Mouse (Mus musculus): Measurements from ENCODE around the gene Fbxo17. TPM values are rescaled to one million over a fixed set of nuclear protein-coding genes. Genes with fewer than 3 reads are reported as not detected.
A peak's percentile ranks its signal among the peaks of the same experiment; 100 is the strongest.

Gene Fbxo17
- polyA plus RNA-seq, 1 experiment = 3.3 TPM

DNA sequence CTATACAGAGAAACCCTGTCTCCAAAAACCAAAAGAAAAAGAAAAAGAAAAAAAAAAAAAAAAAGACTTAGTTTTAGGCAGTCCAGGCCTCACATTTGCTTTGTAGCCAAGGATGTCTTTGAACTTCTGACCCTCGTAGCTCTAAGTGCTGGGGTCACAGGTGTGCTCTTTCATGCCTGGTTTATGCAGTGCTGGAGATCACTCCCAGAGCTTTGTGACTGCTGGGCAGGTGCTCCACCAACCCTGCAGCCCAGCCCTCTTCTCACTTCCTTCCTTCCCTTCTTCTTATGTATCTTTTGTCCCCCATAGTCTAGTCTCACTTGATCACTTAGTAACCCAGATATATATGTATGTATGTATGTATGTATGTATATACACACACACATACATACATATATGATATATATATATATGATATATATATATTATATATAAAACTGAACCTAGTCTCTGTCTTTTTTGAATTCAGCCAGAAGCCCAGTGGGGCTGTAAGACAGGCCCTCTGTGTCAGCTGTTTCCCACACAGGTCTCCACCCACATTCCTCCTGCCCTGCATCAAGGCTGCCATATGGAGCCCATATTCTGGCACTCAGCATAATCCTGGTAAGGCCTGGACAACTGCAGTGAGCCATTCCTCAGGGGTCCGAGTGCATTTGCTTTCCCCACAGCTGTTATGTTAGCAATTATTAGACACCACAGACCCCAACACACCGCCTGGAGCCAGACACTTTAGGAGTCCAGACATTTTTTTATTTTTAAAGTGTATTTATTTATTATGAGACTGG is 4.3 kb downstream of the Fbxo17 start:
- no peak overlapping the region for H3K27ac ChIP-seq (ENCODE audit: control insufficient read depth, insufficient read depth, low read depth, low read length, poor library complexity)
- no peak for TF ChIP-seq CTCF (IDR thresholded peaks at IDR 0.05; ENCODE audit: control insufficient read depth, insufficient read depth, low read length)
- TF ChIP-seq POLR2A (IDR thresholded peaks at IDR 0.05; ENCODE audit: borderline replicate concordance, control insufficient read depth, low read depth, low read length) = no peak
- 81% methylated on average over 3 of the region's 3 CpGs for WGBS
- H3K4me1 ChIP-seq (ENCODE audit: control insufficient read depth, insufficient read depth, low read length) = no peaks in the 10 kb centered on the region; the same call in 1 of the 2 replicates
- no peak overlapping the region for H3K4me3 ChIP-seq (replicated peaks; ENCODE audit: control insufficient read depth, low read depth, low read length)

- Histone ChIP-seq H3K4me3 (replicated peaks; ENCODE audit: control insufficient read depth, low read depth, low read length) (no peak overlapping the region), H3K27ac (ENCODE audit: control insufficient read depth, insufficient read depth, low read depth, low read length, poor library complexity) (no peak overlapping the region), H3K4me1 (ENCODE audit: control insufficient read depth, insufficient read depth, low read length) (no peaks in the 10 kb centered on the region)
- 85% methylated on average over 7 of the region's 7 CpGs for WGBS
- TF ChIP-seq POLR2A (IDR thresholded peaks at IDR 0.05; ENCODE audit: borderline replicate concordance, control insufficient read depth, low read depth, low read length) = no peak
- TF ChIP-seq CTCF (IDR thresholded peaks at IDR 0.05; ENCODE audit: control insufficient read depth, insufficient read depth, low read length) = peak; percentile 36; the same call in 1 of the 2 replicates
Observed at GRCm38 (mm10) chr7:28722079-28722478, 5.5 kb downstream of the Fbxo17 start.

DNA sequence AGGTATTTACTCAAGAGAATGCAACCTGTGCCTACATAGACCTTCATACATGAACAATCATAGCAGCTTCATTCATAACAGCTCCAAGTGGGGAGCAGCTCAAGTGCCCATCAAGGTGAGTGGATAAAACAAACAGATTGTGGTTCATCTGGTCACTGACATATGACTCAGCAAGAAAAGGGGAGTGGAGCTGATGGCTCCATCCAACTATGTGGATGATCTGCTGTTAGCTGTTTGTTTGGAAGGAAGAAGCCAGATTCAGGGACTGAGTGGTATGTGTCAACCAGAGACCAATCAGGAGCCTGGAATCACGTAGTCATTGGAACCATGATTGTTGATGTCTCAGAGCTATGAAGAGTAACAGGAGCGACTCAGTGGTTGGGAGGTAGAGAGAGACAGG is 8.0 kb downstream of the Fbxo17 start:
- WGBS = 89% methylated on average over 2 of the region's 2 CpGs
- no peak overlapping the region for H3K27ac ChIP-seq (ENCODE audit: control insufficient read depth, insufficient read depth, low read depth, low read length, poor library complexity)
- no peaks in the 10 kb centered on the region for H3K4me1 ChIP-seq (ENCODE audit: control insufficient read depth, insufficient read depth, low read length)
- TF ChIP-seq POLR2A (IDR thresholded peaks at IDR 0.05; ENCODE audit: borderline replicate concordance, control insufficient read depth, low read depth, low read length) = no peak
- TF ChIP-seq CTCF (IDR thresholded peaks at IDR 0.05; ENCODE audit: control insufficient read depth, insufficient read depth, low read length) = no peak
- H3K4me3 ChIP-seq (replicated peaks; ENCODE audit: control insufficient read depth, low read depth, low read length) = no peak overlapping the region

- Histone ChIP-seq H3K4me1 (ENCODE audit: control insufficient read depth, insufficient read depth, low read length) (no peaks in the 10 kb centered on the region), H3K27ac (ENCODE audit: control insufficient read depth, insufficient read depth, low read depth, low read length, poor library complexity) (no peak overlapping the region; the same call in 1 of the 2 replicates), H3K4me3 (replicated peaks; ENCODE audit: control insufficient read depth, low read depth, low read length) (no peak overlapping the region)
- 16% methylated on average over 14 of the region's 14 CpGs for WGBS
- peak; percentile 31; the same call in 1 of the 2 replicates for TF ChIP-seq POLR2A (IDR thresholded peaks at IDR 0.05; ENCODE audit: borderline replicate concordance, control insufficient read depth, low read depth, low read length)
- TF ChIP-seq CTCF (IDR thresholded peaks at IDR 0.05; ENCODE audit: control insufficient read depth, insufficient read depth, low read length) = peak; percentile 83
Observed at GRCm38 (mm10) chr7:28726600-28726999, 10.0 kb downstream of the Fbxo17 start.

GRCm38 (mm10) chr7:28727649-28728340 is 11.2 kb downstream of the Fbxo17 start:
- no peak overlapping the region for H3K4me3 ChIP-seq (replicated peaks; ENCODE audit: control insufficient read depth, low read depth, low read length)
- H3K4me1 ChIP-seq (ENCODE audit: control insufficient read depth, insufficient read depth, low read length) = no peaks in the 10 kb centered on the region; the same call in 1 of the 2 replicates
- WGBS = 76% methylated on average over 10 of the region's 10 CpGs
- H3K27ac ChIP-seq (ENCODE audit: control insufficient read depth, insufficient read depth, low read depth, low read length, poor library complexity) = no peak overlapping the region
- TF ChIP-seq CTCF (IDR thresholded peaks at IDR 0.05; ENCODE audit: control insufficient read depth, insufficient read depth, low read length) (no peak), POLR2A (IDR thresholded peaks at IDR 0.05; ENCODE audit: borderline replicate concordance, control insufficient read depth, low read depth, low read length) (no peak)

DNA sequence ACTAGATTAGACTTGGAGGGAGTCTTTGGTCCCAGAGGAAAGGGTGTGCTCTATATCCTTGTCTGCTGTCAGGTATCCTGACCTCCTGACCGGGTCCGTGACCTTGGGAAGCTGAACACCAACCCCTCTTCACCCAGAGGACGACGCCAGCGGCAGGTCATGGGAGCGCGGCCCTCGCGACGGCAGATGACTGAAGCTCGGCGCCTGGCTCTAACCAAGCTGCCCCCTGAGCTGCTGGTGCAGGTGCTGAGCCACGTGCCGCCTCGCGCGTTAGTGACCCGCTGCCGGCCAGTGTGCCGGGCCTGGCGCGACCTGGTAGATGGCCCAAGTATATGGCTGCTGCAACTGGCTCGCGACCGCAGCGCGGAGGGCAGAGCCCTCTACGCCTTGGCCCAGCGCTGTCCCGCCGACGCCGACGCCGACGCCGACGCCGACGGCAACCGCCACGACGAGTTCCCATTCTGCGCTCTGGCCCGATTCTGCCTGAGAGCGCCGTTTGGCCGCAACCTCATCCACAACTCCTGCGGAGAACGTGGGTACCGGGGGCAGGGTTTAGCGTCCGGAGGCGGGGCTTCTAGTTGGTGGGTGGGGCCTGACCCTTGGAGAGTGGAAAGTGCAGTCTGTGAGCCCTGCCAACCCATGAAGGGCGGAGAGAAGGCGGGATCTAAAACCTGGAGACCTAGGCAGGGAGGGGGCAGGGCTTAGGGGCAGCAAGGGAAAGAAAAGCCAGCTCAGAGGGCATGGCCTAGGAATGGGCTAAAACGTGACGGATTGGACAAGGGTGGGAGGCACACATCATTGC is 15.9 kb downstream of the Fbxo17 start:
- 24% methylated on average over 58 of the region's 58 CpGs for WGBS
- Histone ChIP-seq H3K27ac (ENCODE audit: control insufficient read depth, insufficient read depth, low read depth, low read length, poor library complexity) (no peak overlapping the region), H3K4me3 (replicated peaks; ENCODE audit: control insufficient read depth, low read depth, low read length) (peak overlapping the region; percentile 27), H3K4me1 (ENCODE audit: control insufficient read depth, insufficient read depth, low read length) (no peaks in the 10 kb centered on the region; the same call in 1 of the 2 replicates)
- TF ChIP-seq POLR2A (IDR thresholded peaks at IDR 0.05; ENCODE audit: borderline replicate concordance, control insufficient read depth, low read depth, low read length) (no peak), CTCF (IDR thresholded peaks at IDR 0.05; ENCODE audit: control insufficient read depth, insufficient read depth, low read length) (no peak)

GRCm38 (mm10) chr7:28733211-28733610 is 16.6 kb downstream of the Fbxo17 start:
- peak overlapping the region; percentile 27 for H3K4me3 ChIP-seq (replicated peaks; ENCODE audit: control insufficient read depth, low read depth, low read length)

More at GRCm38 (mm10) chr7:28733211-28733610, 16.6 kb downstream of the Fbxo17 start:
- WGBS = 34% methylated on average over 11 of the region's 11 CpGs
- Histone ChIP-seq H3K4me1 (ENCODE audit: control insufficient read depth, insufficient read depth, low read length) (no peaks in the 10 kb centered on the region; the same call in 1 of the 2 replicates), H3K27ac (ENCODE audit: control insufficient read depth, insufficient read depth, low read depth, low read length, poor library complexity) (no peak overlapping the region)
- TF ChIP-seq CTCF (IDR thresholded peaks at IDR 0.05; ENCODE audit: control insufficient read depth, insufficient read depth, low read length) (no peak), POLR2A (IDR thresholded peaks at IDR 0.05; ENCODE audit: borderline replicate concordance, control insufficient read depth, low read depth, low read length) (no peak)

All from bone marrow, adult 2 months (tissue).